Mouse (Mus musculus) MEL (cell line): ENCODE measurements around the gene Zfp174. TPM values are rescaled to one million over a fixed set of nuclear protein-coding genes. Genes with fewer than 3 reads are reported as not detected.

Experiments used
- DNase-seq: peaks from one replicate; pipeline ENCODE4 v3.0.0; 2011; ENCODE audit warnings: low read depth, low spot score
- H3K27ac ChIP-seq: 2 replicates; pipeline ENCODE4 v1.5.1; 2012; ENCODE audit warnings: low read depth, mild to moderate bottlenecking, control low read depth, low read length, moderate library complexity; ENCODE audit not compliant: control insufficient read depth
- H3K27me3 ChIP-seq, 2 experiments: fragments of 150-350 bp in 1 of 2; sonication (generic) in 1 of 2; 2 replicates each; pipeline ENCODE4 v1.6.1; 2012; ENCODE audit warnings: low read length in 2 of 2, mild to moderate bottlenecking in 2 of 2, improper control_type of control experiment in 1 of 2, moderate library complexity in 1 of 2; ENCODE audit not compliant: insufficient read depth in 2 of 2, control insufficient read depth in 1 of 2
- H3K36me3 ChIP-seq, 2 experiments: 2 replicates each; pipeline ENCODE4 v1.6.1; 2012 to 2014; ENCODE audit warnings: low read length in 2 of 2, improper control_type of control experiment in 1 of 2, inconsistent platforms in 1 of 2, mild to moderate bottlenecking in 1 of 2; ENCODE audit not compliant: insufficient read depth in 2 of 2, control insufficient read depth in 1 of 2
- H3K4me1 ChIP-seq, 2 experiments: fragments of 150-350 bp in 1 of 2; sonication (generic) in 1 of 2; 2 replicates each; pipeline ENCODE4 v1.6.1; 2012; ENCODE audit warnings: low read length in 2 of 2, improper control_type of control experiment in 1 of 2, mild to moderate bottlenecking in 1 of 2; ENCODE audit not compliant: insufficient read depth in 2 of 2, control insufficient read depth in 1 of 2
- H3K4me3 ChIP-seq, 2 experiments: fragments of 150-350 bp in 1 of 2; sonication (generic) in 1 of 2; 2 replicates each; pipeline ENCODE4 v1.5.1; 2012; ENCODE audit warnings: low read depth in 2 of 2, low read length in 2 of 2, mild to moderate bottlenecking in 2 of 2, moderate library complexity in 2 of 2, control low read depth in 1 of 2, improper control_type of control experiment in 1 of 2; ENCODE audit not compliant: control insufficient read depth in 1 of 2, insufficient read depth in 1 of 2
- H3K79me2 ChIP-seq: 2 replicates; pipeline ENCODE4 v1.6.1; 2012; ENCODE audit warnings: mild to moderate bottlenecking, low read length, moderate library complexity; ENCODE audit not compliant: control insufficient read depth, poor library complexity, insufficient read depth
- H3K9ac ChIP-seq: 2 replicates; pipeline ENCODE4 v1.6.1; 2012; ENCODE audit warnings: low read depth, mild to moderate bottlenecking, control low read depth, low read length, moderate library complexity; ENCODE audit not compliant: control insufficient read depth, poor library complexity, severe bottlenecking
- H3K9me3 ChIP-seq: fragments of 150-350 bp; sonication (generic); replicated peaks from 2 replicates; pipeline ENCODE4 v1.6.1; 2012; ENCODE audit warnings: mild to moderate bottlenecking, low read length, improper control_type of control experiment, moderate library complexity; ENCODE audit not compliant: insufficient read depth
- BHLHE40 ChIP-seq: IDR thresholded peaks from 2 replicates; pipeline ENCODE4 v1.6.1; 2012; ENCODE audit warnings: low read depth, mild to moderate bottlenecking, inconsistent platforms, low read length, improper control_type of control experiment, borderline replicate concordance
- CHD2 ChIP-seq: IDR thresholded peaks from 2 replicates; pipeline ENCODE4 v1.6.1; 2011; ENCODE audit warnings: low read length, improper control_type of control experiment
- ELF1 ChIP-seq: IDR thresholded peaks from 2 replicates; pipeline ENCODE4 v1.6.1; 2014; ENCODE audit warnings: low read depth, mild to moderate bottlenecking, inconsistent platforms, low read length, improper control_type of control experiment, moderate library complexity
- HCFC1 ChIP-seq: IDR thresholded peaks from 2 replicates; pipeline ENCODE4 v1.6.1; 2012; ENCODE audit warnings: low read depth, mild to moderate bottlenecking, inconsistent platforms, low read length, improper control_type of control experiment, moderate library complexity
- MAFK ChIP-seq: IDR thresholded peaks from 2 replicates; pipeline ENCODE4 v1.6.1; 2011; ENCODE audit warnings: low read depth, mild to moderate bottlenecking, low read length, improper control_type of control experiment, borderline replicate concordance
- MAX ChIP-seq: IDR thresholded peaks from 2 replicates; pipeline ENCODE4 v1.6.1; 2011; ENCODE audit warnings: low read length, improper control_type of control experiment
- POLR2A ChIP-seq, 2 experiments: IDR thresholded peaks; 2 replicates each; pipeline ENCODE4 v1.6.1; 2011 to 2012; ENCODE audit warnings: low read length in 2 of 2, mild to moderate bottlenecking in 2 of 2, control low read depth in 1 of 2, improper control_type of control experiment in 1 of 2, low read depth in 1 of 2, moderate library complexity in 1 of 2; ENCODE audit not compliant: control insufficient read depth in 1 of 2, insufficient read depth in 1 of 2, poor library complexity in 1 of 2
- POLR2AphosphoS2 ChIP-seq: IDR thresholded peaks from 2 replicates; pipeline ENCODE4 v1.6.1; 2011; ENCODE audit warnings: low read length, improper control_type of control experiment
- RCOR1 ChIP-seq: IDR thresholded peaks from 2 replicates; pipeline ENCODE4 v1.6.1; 2012; ENCODE audit warnings: low read depth, mild to moderate bottlenecking, inconsistent platforms, low read length, improper control_type of control experiment
- SIN3A ChIP-seq: IDR thresholded peaks from 2 replicates; pipeline ENCODE4 v1.6.1; 2012; ENCODE audit warnings: low read length, improper control_type of control experiment, inconsistent platforms
- SMC3 ChIP-seq: IDR thresholded peaks from 2 replicates; pipeline ENCODE4 v1.6.1; 2011; ENCODE audit warnings: low read depth, low read length, improper control_type of control experiment
- TBP ChIP-seq: IDR thresholded peaks from 2 replicates; pipeline ENCODE4 v1.8.0; 2011; ENCODE audit warnings: low read depth, low read length, improper control_type of control experiment
- ZKSCAN1 ChIP-seq: IDR thresholded peaks from 2 replicates; pipeline ENCODE4 v1.6.1; 2012; ENCODE audit warnings: low read depth, mild to moderate bottlenecking, inconsistent platforms, low read length, improper control_type of control experiment, moderate library complexity
- ZMIZ1 ChIP-seq: IDR thresholded peaks from 2 replicates; pipeline ENCODE4 v1.6.1; 2012; ENCODE audit warnings: low read depth, mild to moderate bottlenecking, inconsistent platforms, low read length, improper control_type of control experiment, moderate library complexity
- polyA plus RNA-seq, 2 experiments: library from polyadenylated mRNA; stranded (reverse) in 1 of 2; unstranded in 1 of 2; fragments of >175 nt in 1 of 2; fragments of >200 nt in 1 of 2; gene quantifications; 2 replicates each; pipeline versions ENCODE4 v1.2.1 to v1.2.4; 2012; ENCODE audit warnings: low replicate concordance in 2 of 2, low read depth in 1 of 2; ENCODE audit not compliant: insufficient read length in 2 of 2, insufficient read depth in 1 of 2, missing spikeins in 1 of 2
- total RNA-seq: library from RNA; depleted of rRNA; stranded (reverse); fragments of 300-350 nt; gene quantifications from 2 replicates; pipeline ENCODE4 v1.2.3, GENCODE M21; 2012

Zfp174 gene
- total and polyA plus RNA-seq, 3 experiments: 0.39 to 24.5 (median 0.58) TPM

- H3K9ac ChIP-seq: no peak overlapping the region
- peaks cover 2 to 13% of the 10 kb centered on the region in 2 experiments for H3K36me3 ChIP-seq
- H3K27me3 ChIP-seq: no peaks in the 10 kb centered on the region
- H3K4me1 ChIP-seq: peaks cover 0 to 14% of the 10 kb centered on the region in 2 experiments; a peak in 3 of 4 replicates
- no peak for DNase-seq
- no peaks in the 10 kb centered on the region for H3K9me3 ChIP-seq
- TF ChIP-seq MAFK: peak; percentile 93
- TF ChIP-seq ZMIZ1: no peak
- peaks cover 16% of the 10 kb centered on the region for H3K79me2 ChIP-seq
- no peak overlapping the region for H3K4me3 ChIP-seq
- H3K27ac ChIP-seq: no peak overlapping the region
These were observed 44.7 kb downstream of the Zfp174 start for GRCm38 (mm10) chr16:3891621-3892295.

- H3K9me3 ChIP-seq: no peaks in the 10 kb centered on the region
- H3K9ac ChIP-seq: no peak overlapping the region
- no peak for DNase-seq
- peaks cover 0 to 14% of the 10 kb centered on the region in 2 experiments; a peak in 3 of 4 replicates for H3K4me1 ChIP-seq
- peaks cover 7% of the 10 kb centered on the region for H3K79me2 ChIP-seq
- TF ChIP-seq POLR2AphosphoS2: no peak
- TF ChIP-seq, all 39 proteins: peak for 0
- H3K27me3 ChIP-seq: no peaks in the 10 kb centered on the region
- no peak overlapping the region for H3K4me3 ChIP-seq
- peaks cover 7 to 13% of the 10 kb centered on the region in 2 experiments for H3K36me3 ChIP-seq
- no peak overlapping the region for H3K27ac ChIP-seq
These were observed 46.7 kb downstream of the Zfp174 start for GRCm38 (mm10) chr16:3893739-3894138.

- H3K27ac ChIP-seq: peak overlapping the region; percentile 72
- peak overlapping the region; percentile 13 for H3K9ac ChIP-seq
- peaks cover 7 to 13% of the 10 kb centered on the region in 2 experiments for H3K36me3 ChIP-seq
- H3K9me3 ChIP-seq: no peaks in the 10 kb centered on the region
- peak; percentile 77 for DNase-seq
- 0 out of 2 replicates have a peak, but pooled peaks cover 4% of the 10 kb centered on the region for H3K79me2 ChIP-seq
- no peaks in the 10 kb centered on the region for H3K27me3 ChIP-seq
- TF ChIP-seq CHD2 (no peak), POLR2A (IDR thresholded peaks at IDR 0.05; ENCODE audit: control insufficient read depth in 1 of 2, insufficient read depth in 1 of 2, low read depth in 1 of 2, low read length in 2 of 2, poor library complexity in 1 of 2) (peak in 1 of 2 experiments; percentile 66; a peak in 2 of 4 replicates), ELF1 (peak; percentile 54), HCFC1 (peak; percentile 66), TBP (peak; percentile 71), BHLHE40 (no peak), ZKSCAN1 (no peak), RCOR1 (no peak), SIN3A (peak; percentile 51), SMC3 (no peak), MAX (no peak)
- H3K4me3 ChIP-seq: peak overlapping the region in 1 of 2 experiments; percentile 8; a peak in 1 of 4 replicates
- peaks cover 0 to 14% of the 10 kb centered on the region in 2 experiments; a peak in 3 of 4 replicates for H3K4me1 ChIP-seq
These were observed 48.2 kb downstream of the Zfp174 start for GRCm38 (mm10) chr16:3895173-3895792.
